Mouse (Mus musculus) C2C12 (cell line): Measurements from ENCODE around the gene Dbndd2.

Experiments used
- CTCF ChIP-seq: IDR thresholded peaks from one replicate; pipeline ENCODE4 v1.5.1; 2011; ENCODE audit not compliant: control insufficient read depth, insufficient read depth, insufficient read length
- MAX ChIP-seq: IDR thresholded peaks from one replicate; pipeline ENCODE4 v1.6.1; 2011; ENCODE audit warnings: mild to moderate bottlenecking, control low read depth
- MYOG ChIP-seq: IDR thresholded peaks from one replicate; pipeline ENCODE4 v1.6.1; 2011; ENCODE audit not compliant: control insufficient read depth, insufficient read length; ENCODE audit errors: extremely low read depth
- USF1 ChIP-seq: IDR thresholded peaks from one replicate; pipeline ENCODE4 v1.6.1; 2011; ENCODE audit warnings: low read depth, mild to moderate bottlenecking, control low read depth, moderate library complexity

DNA sequence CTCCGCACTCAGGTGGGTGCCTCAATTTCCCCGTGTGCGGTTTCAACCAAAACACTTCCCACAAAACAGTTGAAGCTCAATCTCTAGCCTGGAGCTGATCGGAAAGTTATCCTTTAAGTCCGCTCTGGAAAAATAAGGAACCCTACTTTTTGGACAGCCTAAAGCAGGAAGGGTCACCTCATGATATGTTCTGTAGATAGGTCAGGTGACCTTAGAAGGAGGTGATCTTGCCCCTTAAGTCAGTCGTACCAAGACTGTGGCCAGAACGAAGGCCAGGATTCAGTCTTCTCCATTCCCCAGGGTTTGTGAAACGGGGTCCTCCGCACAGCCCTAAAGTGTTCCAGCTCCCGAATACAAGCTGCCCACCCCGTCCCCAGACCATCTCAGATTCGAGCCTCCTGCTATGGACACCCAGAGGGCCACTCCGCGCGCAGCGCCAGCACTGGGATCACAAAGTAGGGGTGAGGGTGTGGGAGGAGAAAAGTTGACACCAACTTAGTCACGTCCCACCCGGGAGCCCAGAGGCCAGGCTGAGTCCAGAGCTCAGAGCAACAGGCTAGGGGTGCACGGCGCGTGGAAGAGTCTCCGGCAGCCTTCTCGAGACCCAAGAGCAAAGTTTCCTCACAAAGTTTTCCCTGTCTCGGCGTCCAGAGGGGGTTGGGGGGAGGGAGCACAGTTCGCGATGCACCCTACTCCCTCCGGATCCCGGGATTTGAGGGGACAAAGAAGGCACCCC lies 43.4 kb upstream of the Dbndd2 start:
- TF ChIP-seq CTCF: no peak
- TF ChIP-seq USF1: no peak
- TF ChIP-seq MAX: no peak
- no peak for TF ChIP-seq MYOG
